Mouse (Mus musculus): ENCODE results near the gene Ptprn2. TPM values are rescaled to one million over a fixed set of nuclear protein-coding genes. Genes with fewer than 3 reads are reported as not detected.

The Ptprn2 gene
- polyA plus RNA-seq, 1 experiment, result 0.22 TPM

- TF ChIP-seq TCF3 (IDR thresholded peaks at IDR 0.05; ENCODE audit: insufficient read length, low read depth) (no peak), POLR2AphosphoS2 (IDR thresholded peaks at IDR 0.05; ENCODE audit: insufficient read length, low read depth) (no peak), SRF (IDR thresholded peaks at IDR 0.05; ENCODE audit: control insufficient read depth, insufficient read length, low read depth) (no peak), MYOG (IDR thresholded peaks at IDR 0.05; ENCODE audit: control insufficient read depth in 1 of 3, insufficient read depth in 1 of 3, insufficient read length in 2 of 3, low read depth in 2 of 3) (no peak), POLR2A (IDR thresholded peaks at IDR 0.05; ENCODE audit: insufficient read length, low read depth) (no peak), TCF12 (IDR thresholded peaks at IDR 0.05; ENCODE audit: insufficient read depth, poor library complexity, severe bottlenecking) (no peak)
- Histone ChIP-seq H3K36me3 (ENCODE audit: control insufficient read depth, insufficient read depth) (no peaks in the 10 kb centered on the region), H3ac (ENCODE audit: control insufficient read depth, insufficient read length) (no peak overlapping the region), H3K4me3 (no peak overlapping the region), H3K4me2 (ENCODE audit: low read depth) (no peak overlapping the region), H3K79me2 (ENCODE audit: control insufficient read depth, insufficient read depth) (no peaks in the 10 kb centered on the region), H3K27me3 (ENCODE audit: control insufficient read depth, insufficient read depth, insufficient read length) (no peaks in the 10 kb centered on the region)
These were observed 722.1 kb downstream of the Ptprn2 start for GRCm38 (mm10) chr12:117207421-117208120.

- TF ChIP-seq POLR2AphosphoS2 (IDR thresholded peaks at IDR 0.05; ENCODE audit: insufficient read length, low read depth) (no peak), REST (IDR thresholded peaks at IDR 0.05; ENCODE audit: insufficient read depth, insufficient read length) (no peak), USF1 (IDR thresholded peaks at IDR 0.05; ENCODE audit: low read depth) (no peak), E2F4 (IDR thresholded peaks at IDR 0.05; ENCODE audit: insufficient read depth) (no peak), CEBPB (IDR thresholded peaks at IDR 0.05; ENCODE audit: insufficient read depth, poor library complexity, severe bottlenecking) (no peak), POLR2A (IDR thresholded peaks at IDR 0.05; ENCODE audit: insufficient read length, low read depth) (no peak), MAX (IDR thresholded peaks at IDR 0.05; ENCODE audit: low read depth) (no peak)
- Histone ChIP-seq H3K4me2 (ENCODE audit: low read depth) (no peak overlapping the region), H3K4me3 (no peak overlapping the region), H3K79me2 (ENCODE audit: control insufficient read depth, insufficient read depth) (no peaks in the 10 kb centered on the region), H3K27me3 (ENCODE audit: control insufficient read depth, insufficient read depth, insufficient read length) (no peaks in the 10 kb centered on the region), H3K36me3 (ENCODE audit: control insufficient read depth, insufficient read depth) (no peaks in the 10 kb centered on the region), H3ac (ENCODE audit: control insufficient read depth, insufficient read length) (no peak overlapping the region)
These were observed 724.9 kb downstream of the Ptprn2 start for GRCm38 (mm10) chr12:117210467-117210866.

- no peak overlapping the region for H3K4me3 ChIP-seq
- H3K27me3 ChIP-seq (ENCODE audit: control insufficient read depth, insufficient read depth, insufficient read length), result no peaks in the 10 kb centered on the region
- H3K79me2 ChIP-seq (ENCODE audit: control insufficient read depth, insufficient read depth), result no peaks in the 10 kb centered on the region
- no peaks in the 10 kb centered on the region for H3K36me3 ChIP-seq (ENCODE audit: control insufficient read depth, insufficient read depth)
- H3K4me2 ChIP-seq (ENCODE audit: low read depth), result no peak overlapping the region
- TF ChIP-seq REST (IDR thresholded peaks at IDR 0.05; ENCODE audit: insufficient read depth, insufficient read length), result no peak
- TF ChIP-seq POLR2AphosphoS2 (IDR thresholded peaks at IDR 0.05; ENCODE audit: insufficient read length, low read depth), result no peak
- no peak for TF ChIP-seq USF1 (IDR thresholded peaks at IDR 0.05; ENCODE audit: low read depth)
- TF ChIP-seq E2F4 (IDR thresholded peaks at IDR 0.05; ENCODE audit: insufficient read depth), result no peak
- no peak for TF ChIP-seq MAX (IDR thresholded peaks at IDR 0.05; ENCODE audit: low read depth)
- no peak for TF ChIP-seq MYOD1 (IDR thresholded peaks at IDR 0.05; ENCODE audit: control insufficient read depth in 1 of 3, insufficient read length in 2 of 3, low read depth in 2 of 3)
- no peak for TF ChIP-seq SRF (IDR thresholded peaks at IDR 0.05; ENCODE audit: control insufficient read depth, insufficient read length, low read depth)
- TF ChIP-seq MYOG (IDR thresholded peaks at IDR 0.05; ENCODE audit: control insufficient read depth in 1 of 3, insufficient read depth in 1 of 3, insufficient read length in 2 of 3, low read depth in 2 of 3), result no peak
- no peak for TF ChIP-seq POLR2A (IDR thresholded peaks at IDR 0.05; ENCODE audit: insufficient read length, low read depth)
- no peak for TF ChIP-seq TCF12 (IDR thresholded peaks at IDR 0.05; ENCODE audit: insufficient read depth, poor library complexity, severe bottlenecking)
- no peak for TF ChIP-seq CEBPB (IDR thresholded peaks at IDR 0.05; ENCODE audit: insufficient read depth, poor library complexity, severe bottlenecking)
- no peak overlapping the region for H3ac ChIP-seq (ENCODE audit: control insufficient read depth, insufficient read length)
These were observed 728.0 kb downstream of the Ptprn2 start for GRCm38 (mm10) chr12:117213531-117213930.

GRCm38 (mm10) chr12:117214272-117214671 lies 728.8 kb downstream of the Ptprn2 start:
- no peaks in the 10 kb centered on the region for H3K79me2 ChIP-seq (ENCODE audit: control insufficient read depth, insufficient read depth)

GRCm38 (mm10) chr12:117214919-117215318 lies 729.4 kb downstream of the Ptprn2 start:
- H3ac ChIP-seq (ENCODE audit: control insufficient read depth, insufficient read length), result no peak overlapping the region
- H3K79me2 ChIP-seq (ENCODE audit: control insufficient read depth, insufficient read depth), result no peaks in the 10 kb centered on the region
- H3K36me3 ChIP-seq (ENCODE audit: control insufficient read depth, insufficient read depth), result no peaks in the 10 kb centered on the region
- no peak overlapping the region for H3K4me2 ChIP-seq (ENCODE audit: low read depth)
- no peak overlapping the region for H3K4me3 ChIP-seq
- TF ChIP-seq CEBPB (IDR thresholded peaks at IDR 0.05; ENCODE audit: insufficient read depth, poor library complexity, severe bottlenecking) (no peak), TCF3 (IDR thresholded peaks at IDR 0.05; ENCODE audit: insufficient read length, low read depth) (no peak), POLR2A (IDR thresholded peaks at IDR 0.05; ENCODE audit: insufficient read length, low read depth) (no peak), POLR2AphosphoS2 (IDR thresholded peaks at IDR 0.05; ENCODE audit: insufficient read length, low read depth) (no peak), TCF12 (IDR thresholded peaks at IDR 0.05; ENCODE audit: insufficient read depth, poor library complexity, severe bottlenecking) (no peak), REST (IDR thresholded peaks at IDR 0.05; ENCODE audit: insufficient read depth, insufficient read length) (no peak), E2F4 (IDR thresholded peaks at IDR 0.05; ENCODE audit: insufficient read depth) (no peak), MYOD1 (IDR thresholded peaks at IDR 0.05; ENCODE audit: control insufficient read depth in 1 of 3, insufficient read length in 2 of 3, low read depth in 2 of 3) (no peak)
- H3K27me3 ChIP-seq (ENCODE audit: control insufficient read depth, insufficient read depth, insufficient read length), result no peaks in the 10 kb centered on the region

More at GRCm38 (mm10) chr12:117214272-117214671, 728.8 kb downstream of the Ptprn2 start:
- Histone ChIP-seq H3K4me3 (no peak overlapping the region), H3K36me3 (ENCODE audit: control insufficient read depth, insufficient read depth) (no peaks in the 10 kb centered on the region), H3K27me3 (ENCODE audit: control insufficient read depth, insufficient read depth, insufficient read length) (no peaks in the 10 kb centered on the region), H3ac (ENCODE audit: control insufficient read depth, insufficient read length) (no peak overlapping the region), H3K4me2 (ENCODE audit: low read depth) (no peak overlapping the region)
- TF ChIP-seq REST (IDR thresholded peaks at IDR 0.05; ENCODE audit: insufficient read depth, insufficient read length), result no peak
- no peak for TF ChIP-seq MAX (IDR thresholded peaks at IDR 0.05; ENCODE audit: low read depth)
- no peak for TF ChIP-seq E2F4 (IDR thresholded peaks at IDR 0.05; ENCODE audit: insufficient read depth)
- TF ChIP-seq SRF (IDR thresholded peaks at IDR 0.05; ENCODE audit: control insufficient read depth, insufficient read length, low read depth), result no peak
- TF ChIP-seq TCF3 (IDR thresholded peaks at IDR 0.05; ENCODE audit: insufficient read length, low read depth), result no peak
- no peak for TF ChIP-seq TCF12 (IDR thresholded peaks at IDR 0.05; ENCODE audit: insufficient read depth, poor library complexity, severe bottlenecking)
- TF ChIP-seq MYOG (IDR thresholded peaks at IDR 0.05; ENCODE audit: control insufficient read depth in 1 of 3, insufficient read depth in 1 of 3, insufficient read length in 2 of 3, low read depth in 2 of 3), result no peak
- no peak for TF ChIP-seq USF1 (IDR thresholded peaks at IDR 0.05; ENCODE audit: low read depth)
